Mouse (Mus musculus): ENCODE results near the gene Myo6.

DNA sequence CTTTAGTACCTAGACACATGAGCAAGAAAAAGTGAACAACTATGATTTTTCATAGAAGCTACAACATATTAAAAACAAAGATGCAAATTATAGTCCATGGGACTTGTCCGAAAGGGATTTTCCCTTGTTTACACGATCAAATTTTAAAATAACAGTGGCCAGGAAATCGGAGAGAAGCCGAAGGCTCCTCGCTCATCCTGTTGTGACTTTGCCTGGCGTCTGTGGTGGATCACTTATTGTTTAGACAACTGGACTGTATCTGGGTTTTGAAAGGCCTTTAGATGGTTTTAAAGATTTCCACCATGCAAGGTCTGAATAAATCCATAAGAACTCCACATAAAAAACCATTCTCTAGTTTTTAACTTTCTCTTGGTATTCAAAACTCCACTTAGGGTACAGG is 1.6 kb downstream of the Myo6 start:
- TF ChIP-seq POLR2A (IDR thresholded peaks at IDR 0.05; ENCODE audit: borderline replicate concordance, control insufficient read depth, low read depth, low read length) = no peak
- no peak for TF ChIP-seq CTCF (IDR thresholded peaks at IDR 0.05; ENCODE audit: control insufficient read depth, insufficient read depth, low read length)
